Mouse (Mus musculus): ENCODE measurements at regions not wholly inside any gene's neighbourhood (a gene's known extent, or its start where the extent isn't known, plus 50 kb on each side); places are given as distances from the start of the nearest gene placed in this dataset.
"Not testable (repeated sequence)": the region's sequence is repeated elsewhere in the genome, so short reads cannot be mapped to it uniquely, and the experiment has no call there.

GRCm38 (mm10) chr3:53792541-53792940 is 52.3 kb upstream of the Gm10985 start:
- ATAC-seq (replicated peaks; ENCODE audit: low read depth, poor library complexity, severe bottlenecking) = no peak

- ATAC-seq (replicated peaks; ENCODE audit: low read depth, poor library complexity, severe bottlenecking) = no peak
Measured at GRCm38 (mm10) chr3:53789706-53790105, 55.2 kb upstream of the Gm10985 start.

GRCm38 (mm10) chr3:53785201-53785600 is 59.7 kb upstream of the Gm10985 start:
- no peak for ATAC-seq (replicated peaks; ENCODE audit: low read depth, poor library complexity, severe bottlenecking)

GRCm38 (mm10) chr3:53776668-53777067 is 68.2 kb upstream of the Gm10985 start:
- ATAC-seq (replicated peaks; ENCODE audit: low read depth, poor library complexity, severe bottlenecking) = no peak

DNA sequence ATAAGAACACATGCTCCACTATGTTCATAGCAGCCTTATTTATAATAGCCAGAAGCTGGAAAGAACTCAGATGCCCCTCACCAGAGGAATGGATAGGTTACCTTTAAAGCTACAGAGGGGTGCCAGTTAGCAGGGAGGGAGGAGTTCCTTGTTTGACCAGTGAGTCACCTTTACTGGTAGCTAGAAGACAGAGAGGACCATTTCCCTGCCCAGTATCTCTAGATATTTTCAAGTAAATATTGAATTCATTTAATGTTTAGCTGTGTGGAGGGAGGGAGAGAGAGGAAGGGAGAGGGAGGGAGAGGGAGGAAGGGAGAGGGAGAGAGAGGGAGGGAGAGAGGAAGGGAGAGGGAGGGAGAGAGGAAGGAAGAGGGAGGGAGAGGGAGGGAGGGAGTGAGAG is 77.3 kb upstream of the Gm10985 start:
- no peak for ATAC-seq (replicated peaks; ENCODE audit: low read depth, poor library complexity, severe bottlenecking)

DNA sequence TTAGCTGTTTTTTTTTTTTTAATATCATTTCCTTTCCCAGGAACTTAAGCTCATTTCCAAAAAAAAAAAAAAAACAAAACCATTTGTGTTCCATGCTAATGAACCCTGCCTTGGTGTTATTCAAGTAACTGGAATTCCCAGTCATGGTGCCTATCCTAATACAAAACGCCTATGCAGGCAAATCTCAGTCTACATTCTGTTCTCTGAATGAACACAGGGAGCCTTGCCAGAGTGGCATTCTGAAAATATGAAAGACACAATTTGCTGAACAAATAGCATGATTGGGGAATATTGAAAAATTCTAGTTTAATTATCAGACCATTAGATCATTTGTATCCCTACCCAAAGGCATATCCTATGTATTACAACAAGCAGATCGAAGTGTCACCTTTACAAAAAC is 80.9 kb upstream of the Gm10985 start:
- ATAC-seq (replicated peaks; ENCODE audit: low read depth, poor library complexity, severe bottlenecking) = no peak

GRCm38 (mm10) chr3:53761514-53762075 is 83.3 kb upstream of the Gm10985 start:
- peak; percentile 60 for ATAC-seq (replicated peaks; ENCODE audit: low read depth, poor library complexity, severe bottlenecking)

GRCm38 (mm10) chr3:53756115-53756853 is 88.6 kb upstream of the Gm10985 start:
- ATAC-seq (replicated peaks; ENCODE audit: low read depth, poor library complexity, severe bottlenecking) = no peak

DNA sequence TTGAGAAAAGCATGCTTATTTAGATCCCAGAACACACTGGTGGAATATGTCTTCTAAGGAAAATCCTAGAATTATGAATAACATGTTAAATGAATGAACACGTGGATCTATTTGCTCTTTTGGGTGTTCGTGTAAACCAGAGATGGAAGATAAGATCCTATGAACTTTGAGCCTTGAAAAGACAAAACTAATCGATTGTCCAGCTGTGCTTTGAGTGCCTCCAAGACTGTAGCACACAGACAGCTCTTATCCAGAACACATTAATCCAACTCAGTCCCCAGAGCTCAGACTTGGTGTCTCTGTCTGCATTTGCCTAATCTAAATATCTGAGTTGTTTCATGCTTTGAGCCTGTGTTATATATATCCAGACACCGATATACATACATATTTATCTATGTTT is 80.0 kb upstream of the Frem2 start:
- no peak for ATAC-seq (replicated peaks; ENCODE audit: low read depth, poor library complexity, severe bottlenecking)

DNA sequence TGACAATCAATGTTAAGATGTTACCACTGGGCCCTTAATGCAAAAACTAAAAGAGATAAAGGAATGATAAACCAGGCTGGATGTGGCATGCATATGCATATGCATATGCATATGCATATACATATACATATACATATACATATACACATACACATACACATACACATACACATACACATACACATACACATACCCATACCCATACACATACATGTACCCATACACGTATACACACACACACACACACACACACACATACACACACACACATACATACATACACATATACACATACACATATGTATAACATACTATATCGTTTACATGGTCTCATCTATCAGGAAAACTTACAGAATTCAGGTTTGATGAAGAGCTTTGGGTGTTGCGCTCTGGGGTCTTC is 78.5 kb upstream of the Frem2 start:
- not testable (repeated sequence) for ATAC-seq (replicated peaks; ENCODE audit: low read depth, poor library complexity, severe bottlenecking)

DNA sequence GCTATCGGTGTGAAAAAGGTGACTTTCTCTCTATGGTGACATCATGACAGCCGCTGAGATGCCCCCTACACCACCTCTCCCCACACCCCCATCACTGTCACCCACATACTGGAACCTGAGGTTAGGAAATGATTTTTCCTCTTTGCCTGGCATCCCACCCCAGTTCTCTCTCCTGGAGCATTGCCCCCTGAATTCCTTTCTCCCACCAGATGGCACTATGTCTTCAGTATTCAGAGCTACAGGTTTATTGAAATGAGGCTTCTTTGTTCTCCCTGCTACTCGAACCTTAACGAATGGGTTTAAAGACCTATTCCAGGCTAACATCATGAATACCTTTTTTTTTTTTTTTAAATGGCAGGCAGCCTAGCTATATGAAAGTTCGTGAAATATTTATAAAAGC is 78.0 kb upstream of the Frem2 start:
- ATAC-seq (replicated peaks; ENCODE audit: low read depth, poor library complexity, severe bottlenecking) = no peak

- ATAC-seq (replicated peaks; ENCODE audit: low read depth, poor library complexity, severe bottlenecking) = no peak
Measured at GRCm38 (mm10) chr3:53730440-53730839, 73.3 kb upstream of the Frem2 start.

- ATAC-seq (replicated peaks; ENCODE audit: low read depth, poor library complexity, severe bottlenecking) = peak; percentile 84
Measured at GRCm38 (mm10) chr3:53729810-53730209, 72.7 kb upstream of the Frem2 start.

DNA sequence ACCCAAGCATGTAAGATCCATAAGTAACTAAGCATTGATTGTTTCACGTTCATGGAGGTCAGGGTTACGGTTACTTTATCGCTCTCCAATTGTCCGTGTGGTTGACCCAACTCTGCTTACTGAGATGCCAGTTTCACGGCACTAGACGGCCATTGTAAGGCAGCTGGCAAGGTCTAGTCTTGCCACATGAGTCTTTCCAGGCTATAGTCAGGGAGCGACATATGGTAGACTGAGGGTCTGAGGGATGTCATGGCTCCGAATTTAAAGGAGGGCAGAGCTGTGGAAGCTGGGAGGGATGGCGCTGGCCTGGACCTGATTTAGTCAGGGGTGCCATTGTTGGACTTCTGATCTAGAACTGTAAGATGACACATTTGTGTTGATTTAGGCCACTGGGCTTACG is 72.0 kb upstream of the Frem2 start:
- no peak for ATAC-seq (replicated peaks; ENCODE audit: low read depth, poor library complexity, severe bottlenecking)

GRCm38 (mm10) chr3:53727737-53728136 is 70.6 kb upstream of the Frem2 start:
- ATAC-seq (replicated peaks; ENCODE audit: low read depth, poor library complexity, severe bottlenecking) = no peak

DNA sequence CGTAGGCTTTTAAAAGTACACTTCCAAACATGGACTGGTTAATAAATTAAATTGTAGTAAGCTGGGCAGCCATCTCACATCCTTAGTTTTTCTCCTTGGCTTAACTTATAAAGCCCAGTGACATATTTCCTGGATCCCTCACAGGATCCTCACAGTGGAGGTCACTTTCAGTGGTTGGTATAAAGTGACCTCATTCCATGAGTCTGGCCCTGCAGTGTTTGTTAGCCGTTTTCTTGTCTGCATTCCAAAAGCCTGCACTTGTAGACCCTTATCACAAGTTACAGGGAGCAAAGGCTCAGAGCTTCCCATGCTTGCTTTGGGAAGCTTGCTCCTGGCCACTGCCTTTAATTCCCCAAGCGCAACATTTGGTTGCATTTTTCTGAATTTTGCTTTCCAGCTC is 49.9 kb upstream of the Frem2 start:
- ATAC-seq (replicated peaks; ENCODE audit: low read depth, poor library complexity, severe bottlenecking) = no peak
